Mouse (Mus musculus): Measurements from ENCODE around the gene Zfp689.

- TF ChIP-seq POLR2A (IDR thresholded peaks at IDR 0.05; ENCODE audit: extremely low read depth, insufficient read depth, low read length) (no peak), CTCF (IDR thresholded peaks at IDR 0.05; ENCODE audit: low read depth, low read length) (no peak)
Measured at GRCm38 (mm10) chr7:127474378-127475070, 25.6 kb upstream of the Zfp689 start.

All from liver, adult 2 months (tissue).